Mouse (Mus musculus): ENCODE measurements around the gene Fras1. TPM values are rescaled to one million over a fixed set of nuclear protein-coding genes. Genes with fewer than 3 reads are reported as not detected.

Fras1 gene
- total RNA-seq, 2 experiments from 2014 or later: 21.1 to 24.8 TPM

- no peak for DNase-seq
- intact Hi-C loops (cut with DNase I): no loop called here
Measured at GRCm38 (mm10) chr5:96639213-96639910, 265.6 kb downstream of the Fras1 start.

GRCm38 (mm10) chr5:96641297-96641696 is 267.5 kb downstream of the Fras1 start:
- no peak for DNase-seq
- intact Hi-C loops (cut with DNase I): no loop called here

- intact Hi-C loops (cut with DNase I): no loop called here
- DNase-seq: no peak
Measured at GRCm38 (mm10) chr5:96675676-96676075, 301.9 kb downstream of the Fras1 start.

GRCm38 (mm10) chr5:96677498-96677897 is 303.7 kb downstream of the Fras1 start:
- intact Hi-C loops (cut with DNase I): no loop called here
- peak; percentile 10 for DNase-seq

GRCm38 (mm10) chr5:96681085-96681484 is 307.3 kb downstream of the Fras1 start:
- no peak for DNase-seq
- intact Hi-C loops (cut with DNase I): no loop called here

- intact Hi-C loops (cut with DNase I): no loop called here
- DNase-seq: no peak
Measured at GRCm38 (mm10) chr5:96682777-96683176, 309.0 kb downstream of the Fras1 start.

GRCm38 (mm10) chr5:96688885-96689284 is 315.1 kb downstream of the Fras1 start:
- intact Hi-C loops (cut with DNase I): no loop called here
- no peak for DNase-seq

GRCm38 (mm10) chr5:96698972-96699371 is 325.2 kb downstream of the Fras1 start:
- intact Hi-C loops (cut with DNase I): no loop called here
- no peak for DNase-seq

GRCm38 (mm10) chr5:96702706-96703625 is 329.2 kb downstream of the Fras1 start:
- intact Hi-C loops (cut with DNase I): no loop called here
- peak; percentile 41 for DNase-seq

GRCm38 (mm10) chr5:96708515-96708914 is 334.8 kb downstream of the Fras1 start:
- no peak for DNase-seq

GRCm38 (mm10) chr5:96712089-96712684 is 338.4 kb downstream of the Fras1 start:
- no peak for DNase-seq

More at GRCm38 (mm10) chr5:96708515-96708914, 334.8 kb downstream of the Fras1 start:
- intact Hi-C loops (cut with DNase I): no loop called here

GRCm38 (mm10) chr5:96712799-96713198 is 339.0 kb downstream of the Fras1 start:
- DNase-seq: no peak
- intact Hi-C loops (cut with DNase I): no loop called here

More at GRCm38 (mm10) chr5:96712089-96712684, 338.4 kb downstream of the Fras1 start:
- intact Hi-C loops (cut with DNase I): no loop called here

- intact Hi-C loops (cut with DNase I): no loop called here
- no peak for DNase-seq
Measured at GRCm38 (mm10) chr5:96716273-96717034, 342.7 kb downstream of the Fras1 start.

- DNase-seq: no peak
- intact Hi-C loops (cut with DNase I): no loop called here
Measured at GRCm38 (mm10) chr5:96717690-96718089, 343.9 kb downstream of the Fras1 start.

GRCm38 (mm10) chr5:96718601-96719000 is 344.8 kb downstream of the Fras1 start:
- no peak for DNase-seq
- intact Hi-C loops (cut with DNase I): no loop called here

- no peak for DNase-seq
- intact Hi-C loops (cut with DNase I): no loop called here
Measured at GRCm38 (mm10) chr5:96719221-96719620, 345.5 kb downstream of the Fras1 start.

GRCm38 (mm10) chr5:96722690-96723089 is 348.9 kb downstream of the Fras1 start:
- intact Hi-C loops (cut with DNase I): no loop called here
- no peak for DNase-seq

- intact Hi-C loops (cut with DNase I): no loop called here
- no peak for DNase-seq
Measured at GRCm38 (mm10) chr5:96739138-96739878, 365.6 kb downstream of the Fras1 start.

- peak; percentile 13 for DNase-seq
- intact Hi-C loops (cut with DNase I): no loop called here
Measured at GRCm38 (mm10) chr5:96747195-96747984, 373.6 kb downstream of the Fras1 start.
